Mouse (Mus musculus) cerebellum, adult 2 months (tissue): ENCODE results near the gene Sspn.

ENCODE experiments used
- CTCF ChIP-seq: fragments of 200-500 bp; IDR thresholded peaks from 2 replicates; pipeline ENCODE4 v1.5.1; 2011; ENCODE audit warnings: low read depth, mild to moderate bottlenecking, control low read depth, low read length, moderate library complexity, borderline replicate concordance; ENCODE audit not compliant: insufficient read depth
- POLR2A ChIP-seq: fragments of 200-500 bp; IDR thresholded peaks from 2 replicates; pipeline ENCODE4 v1.6.1; 2011; ENCODE audit warnings: low read length, control low read depth, borderline replicate concordance; ENCODE audit not compliant: insufficient read depth

DNA sequence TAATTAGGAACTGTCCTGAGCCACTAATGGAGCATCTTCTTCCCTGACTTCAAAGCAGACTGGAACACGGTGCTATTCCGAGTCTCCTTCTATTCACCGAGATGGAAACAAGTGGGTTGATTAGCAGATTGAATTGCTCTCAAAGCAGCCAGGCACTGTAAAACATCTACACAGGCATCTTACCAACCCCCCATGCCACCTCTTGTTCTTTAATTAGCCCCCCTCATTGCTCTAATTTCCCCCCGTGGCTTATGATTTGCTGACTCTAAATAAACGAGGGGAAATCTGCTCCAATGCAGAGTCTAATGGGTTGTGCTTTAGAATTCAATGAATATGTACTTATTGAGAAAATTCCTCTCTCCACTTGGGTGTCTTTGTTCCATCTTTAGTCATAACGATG, 15.0 kb upstream of the Sspn start:
- no peak for TF ChIP-seq CTCF
- no peak for TF ChIP-seq POLR2A
